In the genomic region with DNA sequence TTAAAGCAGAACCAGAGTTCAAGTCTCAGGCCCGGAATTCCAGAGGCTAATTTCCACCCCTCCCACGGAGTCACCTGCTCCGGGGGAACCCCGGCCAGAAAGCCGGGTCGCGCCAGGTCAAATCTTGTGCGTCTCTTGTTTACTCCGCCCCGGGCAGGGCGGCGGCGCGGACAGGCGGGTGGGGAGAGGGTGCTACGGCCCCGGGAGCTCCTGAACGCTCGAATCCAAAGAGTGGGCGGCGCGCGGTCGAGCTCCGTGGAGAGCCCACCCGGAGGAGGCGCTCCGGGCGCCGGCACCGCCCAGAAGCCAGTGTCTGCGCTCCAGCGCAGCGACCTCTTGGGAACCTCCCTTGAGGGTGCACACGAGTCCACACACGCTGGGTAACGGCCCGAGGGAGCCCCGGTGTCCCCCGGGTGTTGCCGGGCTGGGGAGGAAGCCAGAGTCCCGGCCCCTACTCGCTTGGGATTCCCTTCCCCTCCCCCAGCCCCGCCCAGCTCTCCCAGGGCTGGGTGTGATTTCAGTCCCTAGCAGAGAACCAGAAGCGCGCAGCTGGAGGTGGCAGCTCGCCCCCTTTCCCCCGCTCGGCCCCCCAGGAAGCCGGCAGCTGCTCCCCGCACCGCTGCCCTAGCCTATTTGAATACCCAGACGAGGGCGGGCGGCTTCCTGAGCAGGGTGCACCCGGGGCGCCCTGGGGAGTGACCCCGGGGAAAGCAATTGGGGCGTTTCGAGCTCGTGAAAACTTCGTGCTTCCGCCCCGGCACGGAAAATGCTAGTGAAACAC, we compare ENCODE assay signal across 8 mouse cellular contexts. TPM values are rescaled to one million over a fixed set of nuclear protein-coding genes. Genes with fewer than 3 reads are reported as not detected.
DNase-seq lines count a peak whose midpoint lies in the region; ATAC-seq lines count a peak whose summit lies in the region.

No protein-coding gene starts in this region.

- peak; percentile 11; the same call in 1 of the 2 replicates for ATAC-seq in hindbrain, embryonic 14.5 days (ENCODE audit: low FRiP score)

- H3K36me3 ChIP-seq in hindbrain, embryonic 14.5 days (replicated peaks; ENCODE audit: control insufficient read depth, insufficient read depth), result no peaks in the 10 kb centered on the region

- peak overlapping the region; percentile 53 for H3K4me3 ChIP-seq in hindbrain, embryonic 14.5 days (replicated peaks; ENCODE audit: low read length)

- DNase-seq in Muller cell, postnatal 12 days (ENCODE audit: inconsistent ontology term), result peak; percentile 95
- peak; percentile 84 for DNase-seq in cerebellum, adult 9-11 months
- peak; percentile 81 for DNase-seq in frontal cortex, postnatal 36 days (ENCODE audit: low spot score in 2 of 2)
- peak; percentile 61 for DNase-seq in hindbrain, embryonic 14.5 days (ENCODE audit: low spot score)
- DNase-seq in left cerebral cortex, adult 18-20 months (ENCODE audit: low spot score in 2 of 2), result peak; percentile 65 to 79
- DNase-seq in lung, postnatal 36 days, result peak; percentile 95
- peak; percentile 16 for DNase-seq in retina, adult 2 months (ENCODE audit: low read depth, low spot score)
- peak; percentile 90 for DNase-seq in thymus, postnatal 25 days

- peak overlapping the region; percentile 93 for H3K27ac ChIP-seq in hindbrain, embryonic 14.5 days

- H3K27me3 ChIP-seq in hindbrain, embryonic 14.5 days (ENCODE audit: control insufficient read depth, insufficient read depth, low read length), result no peaks in the 10 kb centered on the region

- no peaks in the 10 kb centered on the region; the same call in 1 of the 2 replicates for H3K4me1 ChIP-seq in hindbrain, embryonic 14.5 days (replicated peaks; ENCODE audit: control insufficient read depth, insufficient read depth, low read length)

- H3K9ac ChIP-seq in hindbrain, embryonic 14.5 days, result peak overlapping the region; percentile 73

- H3K4me2 ChIP-seq in hindbrain, embryonic 14.5 days (replicated peaks), result peak overlapping the region; percentile 100

- under 1% methylated on average over 64 of the region's 65 CpGs for WGBS in hindbrain, embryonic 14.5 days

- H3K9me3 ChIP-seq in hindbrain, embryonic 14.5 days (ENCODE audit: control insufficient read depth, low read length), result no peaks in the 10 kb centered on the region

RNA-seq across cellular contexts. Expression of a gene that starts 1.2 kb away (rescaled TPM):
- 17.0 and 20.9 TPM in 2 replicates for polyA plus RNA-seq in hindbrain, embryonic 14.5 days (2014; fragmentation: Nextera tagmentation; extraction: Ambion mirVana)
- total RNA-seq in left cerebral cortex, adult 18-20 months (2021), result 100 to 1,000 TPM; 208 to 218 TPM

Comparison
In these comparisons a context has a peak if more than half of its experiments do, and no peak if none do; other contexts are left out.
1. Peak in every context shown above with its lines: DNase-seq, ATAC-seq, H3K4me3 ChIP-seq and H3K27ac ChIP-seq.
2. DNase-seq: peak in every context shown above with its lines; median percentile 95 in Muller cell, postnatal 12 days; 95 in lung, postnatal 36 days; 90 in thymus, postnatal 25 days; 84 in cerebellum, adult 9-11 months; 81 in frontal cortex, postnatal 36 days; 72 in left cerebral cortex, adult 18-20 months; 61 in hindbrain, embryonic 14.5 days; 16 in retina, adult 2 months.